Mouse (Mus musculus): ENCODE measurements around the gene Zfp110.

Gene Zfp110

DNA sequence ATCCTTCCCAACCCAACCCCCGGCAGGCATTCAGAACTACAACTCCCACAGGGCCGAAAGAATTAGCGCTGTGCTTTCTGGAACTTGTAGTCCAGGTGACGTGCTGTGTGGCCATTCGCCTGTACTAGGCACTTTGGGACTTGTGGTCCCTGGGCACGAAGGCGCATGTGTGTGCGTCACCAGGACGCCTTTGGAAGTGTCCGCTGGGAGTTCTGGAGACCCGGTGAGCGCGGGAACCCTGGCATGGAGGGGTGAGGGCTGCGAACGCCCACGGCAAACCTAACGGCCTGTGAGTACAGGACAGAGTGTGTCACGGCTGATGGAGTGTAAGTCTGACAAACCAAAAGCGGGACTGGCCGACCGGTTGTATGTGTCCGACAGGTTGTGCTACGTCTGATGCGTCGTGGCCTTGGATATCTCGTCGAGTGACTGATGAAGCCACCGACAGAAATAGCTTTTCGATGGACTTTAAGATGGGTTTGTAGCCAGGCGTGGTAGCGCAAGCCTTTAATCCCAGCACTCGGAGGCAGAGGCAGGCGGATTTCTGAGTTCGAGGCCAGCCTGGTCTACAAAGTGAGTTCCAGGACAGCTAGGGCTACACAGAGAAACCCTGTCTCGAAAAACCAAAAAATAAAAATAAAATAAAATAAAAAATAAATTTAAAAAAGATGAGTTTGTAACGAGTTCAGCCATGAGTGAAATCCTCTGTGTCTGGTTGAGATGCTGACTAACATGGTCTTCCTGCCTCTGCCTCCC lies 63.3 kb downstream of the Zfp110 start, which contains the start of gene Zscan22:
Zscan22 (plus strand) TSS at position 161 of the 756 bp plus-strand sequence.
- DNase-seq: peak; percentile 91 to 93
